Mouse (Mus musculus): ENCODE results near the gene Hyal2. TPM values are rescaled to one million over a fixed set of nuclear protein-coding genes. Genes with fewer than 3 reads are reported as not detected.

Hyal2 gene
- polyA plus RNA-seq, 1 experiment from 2014 or later, result 48.9 TPM

- no peak overlapping the region for H3K9ac ChIP-seq (ENCODE audit: low read depth, low read length)
- H3K36me3 ChIP-seq (ENCODE audit: control insufficient read depth, insufficient read depth), result peaks cover 32% of the 10 kb centered on the region
- 84% methylated on average over 6 of the region's 6 CpGs for WGBS (ENCODE audit: insufficient replicate concordance)
These were observed 50.4 kb downstream of the Hyal2 start for GRCm38 (mm10) chr9:107618098-107618497.

GRCm38 (mm10) chr9:107618778-107619545 is 51.2 kb downstream of the Hyal2 start:
- H3K36me3 ChIP-seq (ENCODE audit: control insufficient read depth, insufficient read depth), result peaks cover 32% of the 10 kb centered on the region
- H3K27ac ChIP-seq (ENCODE audit: low read length), result peak overlapping the region; percentile 87
- peak; percentile 77 for ATAC-seq (ENCODE audit: low read depth)
- H3K9ac ChIP-seq (ENCODE audit: low read depth, low read length), result no peak overlapping the region; the same call in 1 of the 2 replicates
- H3K4me2 ChIP-seq (ENCODE audit: low read depth, low read length), result no peak overlapping the region
- H3K4me3 ChIP-seq (ENCODE audit: low read depth, low read length), result no peak overlapping the region
- H3K27me3 ChIP-seq (ENCODE audit: control insufficient read depth, insufficient read depth, low read depth, low read length), result no peaks in the 10 kb centered on the region
- H3K4me1 ChIP-seq (ENCODE audit: control insufficient read depth, low read depth, low read length), result peaks cover 19% of the 10 kb centered on the region
- WGBS (ENCODE audit: insufficient replicate concordance), result 47% methylated on average over 13 of the region's 13 CpGs
- H3K9me3 ChIP-seq (replicated peaks; ENCODE audit: control insufficient read depth, low read length), result no peaks in the 10 kb centered on the region

More at GRCm38 (mm10) chr9:107618098-107618497, 50.4 kb downstream of the Hyal2 start:
- no peak for ATAC-seq (ENCODE audit: low read depth)
- Histone ChIP-seq H3K27me3 (ENCODE audit: control insufficient read depth, insufficient read depth, low read depth, low read length) (no peaks in the 10 kb centered on the region), H3K4me1 (ENCODE audit: control insufficient read depth, low read depth, low read length) (peaks cover 20% of the 10 kb centered on the region), H3K4me3 (ENCODE audit: low read depth, low read length) (no peak overlapping the region), H3K9me3 (replicated peaks; ENCODE audit: control insufficient read depth, low read length) (no peaks in the 10 kb centered on the region), H3K4me2 (ENCODE audit: low read depth, low read length) (no peak overlapping the region), H3K27ac (ENCODE audit: low read length) (peak overlapping the region; percentile 87)

- H3K4me3 ChIP-seq (ENCODE audit: low read depth, low read length), result no peak overlapping the region
- H3K4me2 ChIP-seq (ENCODE audit: low read depth, low read length), result no peak overlapping the region
- ATAC-seq (ENCODE audit: low read depth), result no peak
- peaks cover 32% of the 10 kb centered on the region for H3K36me3 ChIP-seq (ENCODE audit: control insufficient read depth, insufficient read depth)
- no peaks in the 10 kb centered on the region for H3K9me3 ChIP-seq (replicated peaks; ENCODE audit: control insufficient read depth, low read length)
- 63% methylated on average over 13 of the region's 13 CpGs for WGBS (ENCODE audit: insufficient replicate concordance)
- no peak overlapping the region for H3K9ac ChIP-seq (ENCODE audit: low read depth, low read length)
- H3K27ac ChIP-seq (ENCODE audit: low read length), result peak overlapping the region; percentile 87
- H3K27me3 ChIP-seq (ENCODE audit: control insufficient read depth, insufficient read depth, low read depth, low read length), result no peaks in the 10 kb centered on the region
- peaks cover 19% of the 10 kb centered on the region for H3K4me1 ChIP-seq (ENCODE audit: control insufficient read depth, low read depth, low read length)
These were observed 51.8 kb downstream of the Hyal2 start for GRCm38 (mm10) chr9:107619546-107619879.

GRCm38 (mm10) chr9:107620954-107621353 is 53.2 kb downstream of the Hyal2 start:
- no peak for ATAC-seq (ENCODE audit: low read depth)
- Histone ChIP-seq H3K36me3 (ENCODE audit: control insufficient read depth, insufficient read depth) (peaks cover 29% of the 10 kb centered on the region), H3K27ac (ENCODE audit: low read length) (no peak overlapping the region)

More at GRCm38 (mm10) chr9:107620954-107621353, 53.2 kb downstream of the Hyal2 start:
- Histone ChIP-seq H3K27me3 (ENCODE audit: control insufficient read depth, insufficient read depth, low read depth, low read length) (no peaks in the 10 kb centered on the region), H3K4me1 (ENCODE audit: control insufficient read depth, low read depth, low read length) (peaks cover 31% of the 10 kb centered on the region), H3K9ac (ENCODE audit: low read depth, low read length) (no peak overlapping the region), H3K9me3 (replicated peaks; ENCODE audit: control insufficient read depth, low read length) (no peaks in the 10 kb centered on the region), H3K4me3 (ENCODE audit: low read depth, low read length) (no peak overlapping the region), H3K4me2 (ENCODE audit: low read depth, low read length) (no peak overlapping the region)

Other genes with a start within 250 kb of the Hyal2 start
- 2.9 TPM in 2 replicates for gene Hemk1, start 229.6 kb upstream of the Hyal2 start, polyA plus RNA-seq (2015; fragmentation: Nextera tagmentation; extraction: Ambion mirVana)
- 0.07 and 0.18 TPM in 2 replicates for gene 6430571L13Rik, start 227.3 kb upstream of the Hyal2 start, polyA plus RNA-seq (2015; fragmentation: Nextera tagmentation; extraction: Ambion mirVana)
- gene Cacna2d2, start 168.3 kb upstream of the Hyal2 start, polyA plus RNA-seq (2015; fragmentation: Nextera tagmentation; extraction: Ambion mirVana), result not detected in 2 replicates
- 14.3 and 14.7 TPM in 2 replicates for gene Tmem115, start 34.0 kb upstream of the Hyal2 start, polyA plus RNA-seq (2015; fragmentation: Nextera tagmentation; extraction: Ambion mirVana)
- gene Cyb561d2, start 25.8 kb upstream of the Hyal2 start, polyA plus RNA-seq (2015; fragmentation: Nextera tagmentation; extraction: Ambion mirVana), result 10.6 and 11.2 TPM in 2 replicates
- gene Nprl2, start 25.7 kb upstream of the Hyal2 start, polyA plus RNA-seq (2015; fragmentation: Nextera tagmentation; extraction: Ambion mirVana), result 12.1 and 12.5 TPM in 2 replicates
- gene Zmynd10, start 20.6 kb upstream of the Hyal2 start, polyA plus RNA-seq (2015; fragmentation: Nextera tagmentation; extraction: Ambion mirVana), result 1.7 and 2.4 TPM in 2 replicates
- 15.9 and 16.5 TPM in 2 replicates for gene Rassf1, start 16.4 kb upstream of the Hyal2 start, polyA plus RNA-seq (2015; fragmentation: Nextera tagmentation; extraction: Ambion mirVana)
- 29.1 and 29.4 TPM in 2 replicates for gene Tusc2, start 4.7 kb upstream of the Hyal2 start, polyA plus RNA-seq (2015; fragmentation: Nextera tagmentation; extraction: Ambion mirVana)
- 3.3 and 3.8 TPM in 2 replicates for gene Hyal1, start 9.0 kb downstream of the Hyal2 start, polyA plus RNA-seq (2015; fragmentation: Nextera tagmentation; extraction: Ambion mirVana)
- 10.5 and 14.1 TPM in 2 replicates for gene Naa80, start 10.9 kb downstream of the Hyal2 start, polyA plus RNA-seq (2015; fragmentation: Nextera tagmentation; extraction: Ambion mirVana)
- gene Hyal3, start 12.9 kb downstream of the Hyal2 start, polyA plus RNA-seq (2015; fragmentation: Nextera tagmentation; extraction: Ambion mirVana), result 0.89 and 0.96 TPM in 2 replicates
- 145 and 166 TPM in 2 replicates for gene Ifrd2, start 19.7 kb downstream of the Hyal2 start, polyA plus RNA-seq (2015; fragmentation: Nextera tagmentation; extraction: Ambion mirVana)
- gene Sema3b, start 41.3 kb downstream of the Hyal2 start, polyA plus RNA-seq (2015; fragmentation: Nextera tagmentation; extraction: Ambion mirVana), result 0.33 and 1.4 TPM in 2 replicates
- 144 and 153 TPM in 2 replicates for gene Gnai2, start 67.4 kb downstream of the Hyal2 start, polyA plus RNA-seq (2015; fragmentation: Nextera tagmentation; extraction: Ambion mirVana)
- 60.1 and 75.2 TPM in 2 replicates for gene Slc38a3, start 101.6 kb downstream of the Hyal2 start, polyA plus RNA-seq (2015; fragmentation: Nextera tagmentation; extraction: Ambion mirVana)
- 1.1 and 1.3 TPM in 2 replicates for gene Gnat1, start 111.8 kb downstream of the Hyal2 start, polyA plus RNA-seq (2015; fragmentation: Nextera tagmentation; extraction: Ambion mirVana)
- gene Sema3f, start 142.5 kb downstream of the Hyal2 start, polyA plus RNA-seq (2015; fragmentation: Nextera tagmentation; extraction: Ambion mirVana), result 0.41 and 0.86 TPM in 2 replicates
- gene Rbm5, start 203.1 kb downstream of the Hyal2 start, polyA plus RNA-seq (2015; fragmentation: Nextera tagmentation; extraction: Ambion mirVana), result 72.7 and 78.3 TPM in 2 replicates

All from liver, embryonic 16.5 days (tissue).